Mouse (Mus musculus) forebrain, postnatal 0 days (tissue): Measurements from ENCODE around the gene Cfap97d1. TPM values are rescaled to one million over a fixed set of nuclear protein-coding genes. Genes with fewer than 3 reads are reported as not detected.

Experiments
- ATAC-seq: fragments of 200-750 bp; cut with Nextera tagmentation; 2 replicates; pipeline ENCODE4 v1.8.0; 2017; ENCODE audit warnings: mild to moderate bottlenecking, moderate library complexity
- DNase-seq: peaks from one replicate; pipeline ENCODE4 v3.0.0-alpha.2; 2015
- H3K27ac ChIP-seq: fragments of 300-500 bp; sonication (generic); 2 replicates; pipeline ENCODE4 v1.5.1; 2014; ENCODE audit warnings: low read depth, mild to moderate bottlenecking, antibody characterized with exemption, low read length, moderate library complexity, mixed read lengths
- H3K27me3 ChIP-seq: fragments of 300-500 bp; sonication (generic); 2 replicates; pipeline ENCODE4 v1.6.1; 2014; ENCODE audit warnings: mild to moderate bottlenecking, low read length, mixed read lengths; ENCODE audit not compliant: insufficient read depth
- H3K36me3 ChIP-seq: fragments of 300-500 bp; sonication (generic); 2 replicates; pipeline ENCODE4 v1.6.1; 2014; ENCODE audit warnings: mild to moderate bottlenecking, moderate library complexity; ENCODE audit not compliant: insufficient read depth
- H3K4me1 ChIP-seq: fragments of 300-500 bp; sonication (generic); 2 replicates; pipeline ENCODE4 v1.6.1; 2014; ENCODE audit warnings: antibody characterized with exemption; ENCODE audit not compliant: insufficient read depth
- H3K4me2 ChIP-seq: fragments of 300-500 bp; sonication (generic); 2 replicates; pipeline ENCODE4 v1.6.1; 2014; ENCODE audit warnings: low read depth, mild to moderate bottlenecking, moderate library complexity
- H3K4me3 ChIP-seq: fragments of 300-500 bp; sonication (generic); 2 replicates; pipeline ENCODE4 v1.5.1; 2014; ENCODE audit warnings: low read depth, low read length, mixed read lengths
- H3K9ac ChIP-seq: fragments of 300-500 bp; sonication (generic); 2 replicates; pipeline ENCODE4 v1.6.1; 2014; ENCODE audit warnings: mild to moderate bottlenecking
- H3K9me3 ChIP-seq: fragments of 300-500 bp; sonication (generic); 2 replicates; pipeline ENCODE4 v1.6.1; 2016; ENCODE audit warnings: low read length
- CTCF ChIP-seq: sonication (generic); IDR thresholded peaks from 2 replicates; pipeline ENCODE4 v1.5.1; 2016; ENCODE audit warnings: antibody characterized with exemption, control low read depth, low read depth
- WGBS: fragments of 180-500 bp; shearing (Covaris S2); extraction: QIAGEN DNeasy Blood & Tissue Kit; methylation state at CpG from one replicate; pipeline ENCODE4 v1.1.7; 2014; 5-methylcytosine and 5-hydroxymethylcytosine counted together
- polyA plus RNA-seq: library from polyadenylated mRNA; unstranded; fragments of >200 nt; fragmentation: Nextera tagmentation; extraction: Ambion mirVana; gene quantifications from 2 replicates; pipeline ENCODE4 v1.2.1, GENCODE M21; 2015
- total RNA-seq: library from RNA; depleted of rRNA; stranded (reverse); fragments of >200 nt; gene quantifications from 2 replicates; pipeline ENCODE4 v1.2.3, GENCODE M21; 2014

Gene Cfap97d1
- total and polyA plus RNA-seq, 2 experiments from 2014 or later, result not detected

GRCm38 (mm10) chr11:101991813-101992212, 7.7 kb downstream of the Cfap97d1 start:
- Histone ChIP-seq H3K4me1 (no peaks in the 10 kb centered on the region), H3K36me3 (no peaks in the 10 kb centered on the region), H3K9ac (no peak overlapping the region), H3K9me3 (no peaks in the 10 kb centered on the region), H3K27me3 (no peaks in the 10 kb centered on the region), H3K27ac (no peak overlapping the region), H3K4me2 (no peak overlapping the region), H3K4me3 (no peak overlapping the region)
- no peak for TF ChIP-seq CTCF
- WGBS, result 88% methylated on average over 3 of the region's 3 CpGs
- ATAC-seq, result no peak
- DNase-seq, result no peak

- 94% methylated on average over 7 of the region's 7 CpGs for WGBS
These were observed 8.3 kb downstream of the Cfap97d1 start for GRCm38 (mm10) chr11:101992411-101992810.

GRCm38 (mm10) chr11:101994100-101994499, 10.0 kb downstream of the Cfap97d1 start:
- Histone ChIP-seq H3K9me3 (no peaks in the 10 kb centered on the region), H3K27ac (no peak overlapping the region), H3K36me3 (no peaks in the 10 kb centered on the region), H3K4me2 (no peak overlapping the region), H3K9ac (no peak overlapping the region), H3K27me3 (no peaks in the 10 kb centered on the region), H3K4me3 (no peak overlapping the region), H3K4me1 (no peaks in the 10 kb centered on the region)
- ATAC-seq (no peak), DNase-seq (no peak)
- TF ChIP-seq CTCF, result no peak
- 75% methylated on average over 8 of the region's 8 CpGs for WGBS

More at GRCm38 (mm10) chr11:101992411-101992810, 8.3 kb downstream of the Cfap97d1 start:
- H3K4me1 ChIP-seq, result no peaks in the 10 kb centered on the region
- TF ChIP-seq CTCF, result no peak
- DNase-seq, result no peak
- no peak overlapping the region for H3K4me2 ChIP-seq
- no peak for ATAC-seq
- no peaks in the 10 kb centered on the region for H3K27me3 ChIP-seq
- H3K9ac ChIP-seq, result no peak overlapping the region
- H3K36me3 ChIP-seq, result no peaks in the 10 kb centered on the region
- no peaks in the 10 kb centered on the region for H3K9me3 ChIP-seq
- no peak overlapping the region for H3K4me3 ChIP-seq
- H3K27ac ChIP-seq, result no peak overlapping the region

- no peak overlapping the region for H3K4me3 ChIP-seq
- H3K27ac ChIP-seq, result no peak overlapping the region
- no peaks in the 10 kb centered on the region for H3K4me1 ChIP-seq
- TF ChIP-seq CTCF, result no peak
- DNase-seq (no peak), ATAC-seq (no peak)
- no peaks in the 10 kb centered on the region for H3K27me3 ChIP-seq
- WGBS, result 86% methylated on average over 7 of the region's 7 CpGs
- H3K36me3 ChIP-seq, result peaks cover 9% of the 10 kb centered on the region
- H3K4me2 ChIP-seq, result no peak overlapping the region
- H3K9ac ChIP-seq, result no peak overlapping the region
- H3K9me3 ChIP-seq, result no peaks in the 10 kb centered on the region
These were observed 11.9 kb downstream of the Cfap97d1 start for GRCm38 (mm10) chr11:101995938-101996337.

GRCm38 (mm10) chr11:101998258-101998657, 14.2 kb downstream of the Cfap97d1 start:
- Histone ChIP-seq H3K9me3 (no peaks in the 10 kb centered on the region), H3K4me1 (no peaks in the 10 kb centered on the region), H3K27ac (no peak overlapping the region), H3K4me2 (no peak overlapping the region), H3K9ac (no peak overlapping the region), H3K27me3 (no peaks in the 10 kb centered on the region), H3K36me3 (peaks cover 14% of the 10 kb centered on the region), H3K4me3 (no peak overlapping the region)
- DNase-seq (no peak), ATAC-seq (no peak)
- TF ChIP-seq CTCF, result no peak
- 54% methylated on average over 5 of the region's 5 CpGs for WGBS

- Histone ChIP-seq H3K36me3 (peaks cover 17% of the 10 kb centered on the region), H3K9ac (no peak overlapping the region), H3K4me2 (no peak overlapping the region), H3K4me1 (no peaks in the 10 kb centered on the region), H3K27me3 (no peaks in the 10 kb centered on the region), H3K27ac (no peak overlapping the region), H3K4me3 (no peak overlapping the region), H3K9me3 (no peaks in the 10 kb centered on the region)
- DNase-seq (no peak), ATAC-seq (no peak)
- TF ChIP-seq CTCF, result no peak
- WGBS, result 57% methylated on average over 4 of the region's 4 CpGs
These were observed 15.4 kb downstream of the Cfap97d1 start for GRCm38 (mm10) chr11:101999466-101999865.

GRCm38 (mm10) chr11:102004251-102004650, 20.2 kb downstream of the Cfap97d1 start:
- no peak overlapping the region for H3K9ac ChIP-seq
- WGBS, result 95% methylated on average over 8 of the region's 8 CpGs
- no peaks in the 10 kb centered on the region for H3K27me3 ChIP-seq
- H3K4me3 ChIP-seq, result no peak overlapping the region
- no peaks in the 10 kb centered on the region for H3K4me1 ChIP-seq
- no peak for DNase-seq
- no peak overlapping the region for H3K4me2 ChIP-seq
- ATAC-seq, result no peak
- peaks cover 55% of the 10 kb centered on the region for H3K36me3 ChIP-seq
- TF ChIP-seq CTCF, result peak; percentile 56
- no peaks in the 10 kb centered on the region for H3K9me3 ChIP-seq
- no peak overlapping the region for H3K27ac ChIP-seq

- no peaks in the 10 kb centered on the region for H3K27me3 ChIP-seq
- 47% methylated on average over 9 of the region's 9 CpGs for WGBS
- DNase-seq (no peak), ATAC-seq (no peak)
- H3K4me1 ChIP-seq, result no peaks in the 10 kb centered on the region
- H3K9me3 ChIP-seq, result no peaks in the 10 kb centered on the region
- no peak overlapping the region for H3K4me3 ChIP-seq
- no peak for TF ChIP-seq CTCF
- no peak overlapping the region for H3K27ac ChIP-seq
- H3K4me2 ChIP-seq, result no peak overlapping the region
- no peak overlapping the region for H3K9ac ChIP-seq
- peaks cover 55% of the 10 kb centered on the region for H3K36me3 ChIP-seq
These were observed 22.2 kb downstream of the Cfap97d1 start for GRCm38 (mm10) chr11:102006271-102006670.
